Mouse (Mus musculus) layer of hippocampus, adult 8-10 months (tissue): Measurements from ENCODE around the gene Pdx1. TPM values are rescaled to one million over a fixed set of nuclear protein-coding genes. Genes with fewer than 3 reads are reported as not detected.

Source experiments
- DNase-seq, 2 experiments: peaks; one replicate each; pipeline ENCODE4 v3.0.0; 2022; ENCODE audit warnings: low spot score in 2 of 2
- total RNA-seq, 4 experiments: library from RNA; stranded (reverse); gene quantifications; 2 replicates each; pipeline ENCODE4 v1.2.4; 2022

Pdx1 gene
- total RNA-seq, 4 experiments from 2014 or later: not detected

DNA sequence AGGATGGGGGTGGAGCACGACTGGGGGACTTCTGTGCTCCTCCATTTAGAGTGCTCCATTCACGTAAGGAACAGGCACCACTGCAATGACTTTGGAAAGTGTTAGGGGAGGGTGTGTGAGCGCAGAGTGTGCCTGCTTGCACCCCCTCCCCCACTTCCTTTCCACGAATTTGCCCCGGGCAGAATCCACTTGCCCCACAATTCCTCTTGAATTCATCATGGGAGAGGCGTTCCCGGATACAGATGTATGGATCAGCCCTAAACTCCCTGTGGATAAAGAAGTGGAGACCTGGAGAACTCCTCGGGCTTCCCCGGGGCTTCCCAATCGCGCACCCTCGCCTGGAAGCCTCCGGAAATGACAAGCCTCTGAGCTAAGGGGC lies 7.8 kb downstream of the Pdx1 start:
- DNase-seq: no peak

GRCm38 (mm10) chr5:147284365-147284764 lies 14.6 kb downstream of the Pdx1 start:
- no peak for DNase-seq

DNA sequence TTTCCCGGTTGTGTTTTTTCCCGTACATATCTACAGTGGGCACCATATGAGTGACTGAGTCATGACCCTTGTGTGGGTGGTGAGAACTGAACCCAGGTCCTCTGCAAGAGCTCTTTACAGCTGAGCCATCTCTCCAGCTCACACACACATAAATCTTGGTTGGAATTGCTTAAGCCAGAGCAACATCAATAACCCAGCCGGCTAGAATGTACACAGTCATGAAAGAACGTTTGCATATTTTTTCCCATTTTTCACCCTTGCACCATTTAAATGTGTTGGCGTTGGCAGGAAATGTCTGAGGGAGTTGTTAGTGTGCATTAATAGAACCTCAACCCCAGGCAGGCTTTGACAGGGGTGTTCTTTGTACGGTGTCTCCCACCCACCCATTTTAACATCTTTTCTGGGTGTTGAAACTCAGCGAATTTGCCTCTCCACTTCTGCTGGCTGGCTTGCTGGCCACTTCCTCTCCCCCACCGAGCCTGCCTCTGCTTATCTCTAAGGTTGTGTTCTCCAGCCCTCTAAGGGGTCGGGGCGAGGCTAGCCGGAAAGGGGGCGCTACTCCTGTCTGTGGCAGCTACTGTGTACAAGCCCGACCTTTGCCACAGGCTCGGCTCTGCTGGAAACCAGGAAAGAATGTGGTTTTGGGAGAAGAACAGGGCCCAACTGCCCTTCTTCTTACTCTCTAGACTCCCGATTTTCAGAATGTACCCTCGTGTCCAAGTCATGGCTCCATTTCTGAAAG lies 22.2 kb downstream of the Pdx1 start:
- no peak for DNase-seq

GRCm38 (mm10) chr5:147292506-147293120 lies 22.9 kb downstream of the Pdx1 start:
- no peak for DNase-seq

- peak in 1 of 2 experiments; percentile 42 for DNase-seq
These were observed 23.6 kb downstream of the Pdx1 start for GRCm38 (mm10) chr5:147293127-147293910.

DNA sequence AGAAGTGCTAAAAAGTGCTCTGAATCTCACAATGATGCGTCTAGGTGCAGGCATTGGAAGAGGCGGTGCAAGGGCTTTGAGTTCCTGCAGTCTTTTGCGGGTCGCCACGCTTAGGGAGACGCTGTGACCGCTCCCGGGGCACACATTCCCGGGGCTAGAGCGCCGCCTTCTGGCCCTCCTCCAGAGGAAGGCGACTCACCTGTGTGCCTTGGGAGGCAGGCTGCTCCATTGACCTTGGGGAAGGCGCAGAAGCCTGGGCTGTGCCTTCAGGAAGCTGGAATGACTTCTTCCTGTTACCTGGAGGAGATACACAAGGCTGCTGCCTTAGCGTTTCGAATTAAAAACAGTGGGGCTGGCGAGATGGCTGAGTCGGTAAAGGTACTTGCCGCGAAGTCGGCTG lies 24.4 kb downstream of the Pdx1 start:
- DNase-seq: no peak

DNA sequence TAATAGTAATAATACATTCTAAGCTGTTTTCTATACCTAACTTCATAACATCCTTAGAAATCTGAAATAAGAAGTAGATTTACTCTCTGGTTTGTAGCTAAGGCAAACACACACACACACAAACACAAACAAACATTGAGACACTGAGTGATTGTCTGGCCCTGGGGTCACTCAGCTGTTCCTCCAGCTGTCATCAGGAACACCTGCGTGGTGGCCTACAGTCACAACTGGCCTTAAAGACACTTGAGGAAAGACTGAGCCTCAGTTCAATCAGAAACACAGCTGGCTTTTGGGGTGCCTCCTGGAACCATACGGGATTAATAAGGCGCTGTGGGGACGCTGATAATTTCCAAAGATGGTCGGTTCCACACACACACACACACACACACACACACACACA lies 27.5 kb downstream of the Pdx1 start:
- no peak for DNase-seq

GRCm38 (mm10) chr5:147299255-147300000 lies 29.7 kb downstream of the Pdx1 start:
- no peak for DNase-seq

DNA sequence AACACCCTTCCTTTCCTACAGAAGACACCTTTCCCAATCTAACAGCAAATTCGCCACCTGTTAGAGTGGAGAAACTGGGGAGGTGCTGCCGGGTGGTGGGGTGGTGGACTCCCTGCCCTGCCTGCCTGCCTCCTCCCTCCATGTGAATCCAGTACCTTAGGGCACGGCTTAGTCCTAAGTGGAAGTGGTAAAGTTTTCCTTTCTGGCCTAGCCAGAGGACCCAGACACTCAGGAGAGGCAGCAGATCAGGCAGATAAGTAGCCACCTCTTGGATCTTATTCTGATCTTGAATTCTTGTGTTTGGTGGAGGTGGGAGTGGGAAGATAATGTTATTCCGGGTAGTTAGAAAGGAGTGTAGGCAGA lies 30.2 kb downstream of the Pdx1 start:
- no peak for DNase-seq

DNA sequence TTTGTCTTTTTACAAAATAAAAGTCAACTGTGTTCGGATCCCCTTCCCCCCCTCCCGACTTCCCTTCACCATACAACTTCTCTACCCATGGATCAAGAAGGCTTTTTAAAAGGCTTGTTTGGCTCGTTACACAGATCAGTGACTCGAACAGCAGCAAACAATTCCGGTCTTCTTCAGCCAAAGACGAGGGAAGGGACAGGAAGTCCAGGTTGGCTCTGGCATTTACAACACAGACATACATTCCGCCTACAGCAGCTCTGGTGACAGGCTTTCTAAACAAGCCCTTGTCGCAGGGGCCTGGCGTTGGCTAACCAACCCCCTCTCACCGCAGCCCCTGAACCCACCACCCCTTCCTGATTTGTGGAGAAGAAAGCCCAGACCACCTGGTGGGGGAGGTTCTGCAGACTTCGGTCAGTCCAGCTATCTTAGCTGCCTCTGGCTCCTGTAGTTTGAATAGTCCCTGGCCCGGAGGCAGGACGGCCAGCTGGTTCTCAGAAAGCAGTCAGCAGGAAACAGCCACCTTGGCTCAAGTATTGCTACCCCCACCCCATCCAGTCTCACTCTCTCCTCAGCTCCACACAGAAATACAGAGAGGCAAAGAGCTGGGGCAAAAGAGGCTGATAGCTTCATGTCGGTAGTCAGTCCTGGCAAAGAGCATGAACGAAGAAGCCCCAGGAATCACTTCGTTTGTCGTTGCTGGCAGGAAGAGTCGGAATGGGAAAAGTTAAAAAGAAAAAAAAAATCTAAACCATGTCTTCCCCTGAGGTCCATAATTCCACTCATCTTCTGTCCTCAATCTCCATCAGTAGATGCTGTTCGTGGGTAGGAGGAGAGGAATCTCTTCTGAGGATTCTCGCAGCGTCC lies 31.4 kb downstream of the Pdx1 start:
- DNase-seq: no peak

DNA sequence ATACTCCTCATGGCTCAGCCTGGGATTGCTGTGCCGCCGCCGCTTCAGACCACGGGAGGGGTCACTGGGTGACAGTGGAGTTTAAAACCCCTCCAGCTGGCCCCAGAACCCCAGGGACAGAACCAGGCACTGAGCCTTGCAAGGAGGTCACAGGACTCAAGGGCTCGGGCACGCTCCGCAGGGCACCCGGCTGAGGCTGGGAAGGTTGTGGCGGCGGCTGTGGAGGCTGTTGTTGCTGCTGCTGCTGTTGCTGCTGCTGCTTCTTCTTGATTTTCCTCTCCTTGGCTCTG lies 32.0 kb downstream of the Pdx1 start:
- no peak for DNase-seq

DNA sequence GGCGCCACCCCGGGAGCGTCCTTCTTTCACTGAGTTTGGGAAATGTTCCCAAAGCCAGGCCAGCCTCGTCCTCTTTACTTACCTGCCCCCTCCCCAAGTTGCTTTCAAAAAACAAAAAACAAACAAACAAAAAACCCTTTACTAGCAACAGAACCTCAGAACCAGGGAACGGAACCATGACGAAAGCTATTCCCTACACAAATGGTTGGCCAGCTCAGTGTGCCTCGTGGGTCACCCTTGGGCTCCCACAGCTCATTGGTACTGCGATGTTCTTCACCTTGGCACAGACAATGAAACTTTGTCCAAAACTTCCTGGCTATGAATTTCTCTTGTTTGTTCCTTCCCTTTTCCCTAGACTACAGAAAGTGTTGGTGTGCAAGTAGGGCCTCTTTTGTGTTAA lies 32.4 kb downstream of the Pdx1 start:
- no peak for DNase-seq

DNA sequence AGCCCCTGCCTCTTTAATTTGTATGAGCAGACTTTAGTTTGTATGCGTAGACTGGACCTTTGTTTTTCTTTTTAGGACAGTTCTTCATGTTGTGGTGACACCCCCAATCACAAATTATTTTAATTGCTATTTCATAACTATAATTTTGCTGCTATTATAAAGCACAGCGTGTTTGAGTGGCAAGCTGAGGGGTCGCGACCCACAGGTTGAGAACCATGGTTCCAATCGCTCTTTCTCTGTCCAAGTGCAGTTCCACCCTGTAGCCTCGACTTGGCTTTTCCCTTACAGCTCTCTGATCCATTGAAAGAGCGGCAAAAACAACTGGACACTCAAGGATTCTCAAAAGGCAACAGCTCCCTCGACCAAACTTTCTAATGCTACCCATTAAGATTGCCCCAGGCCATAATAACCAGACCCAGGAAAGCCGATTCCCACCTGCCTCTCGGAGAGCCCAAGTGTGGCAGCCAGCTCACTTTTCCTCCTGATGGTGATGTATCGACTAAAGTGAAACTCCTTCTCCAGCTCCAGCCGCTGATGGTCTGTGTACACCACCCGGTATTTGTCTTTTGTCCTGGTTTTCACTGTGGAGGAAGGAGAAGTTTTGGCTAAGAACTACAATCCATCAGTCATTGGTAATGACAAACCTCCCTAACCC lies 33.1 kb downstream of the Pdx1 start:
- DNase-seq: no peak

GRCm38 (mm10) chr5:147304276-147305155 lies 34.8 kb downstream of the Pdx1 start:
- DNase-seq: no peak

DNA sequence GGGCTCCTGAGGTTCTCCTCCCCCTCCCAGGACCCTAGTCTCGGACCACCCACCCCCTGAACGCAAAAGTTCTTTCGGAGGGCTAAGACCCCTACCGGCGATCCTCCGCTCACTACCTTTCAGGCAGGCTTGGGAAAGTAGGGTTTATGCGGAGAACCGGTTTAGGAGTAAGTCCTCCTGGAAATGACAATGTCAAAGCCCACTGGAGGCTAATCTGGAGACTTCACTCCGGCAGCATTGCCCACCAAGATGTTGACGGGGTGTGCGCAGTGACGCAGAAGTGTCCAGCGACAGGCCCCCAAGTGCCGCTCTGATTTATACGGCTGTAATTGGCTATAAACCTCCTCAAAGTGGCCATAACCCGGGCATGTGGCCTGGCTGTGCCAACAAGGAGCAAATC lies 35.4 kb downstream of the Pdx1 start:
- no peak for DNase-seq

GRCm38 (mm10) chr5:147305856-147306637 lies 36.3 kb downstream of the Pdx1 start:
- DNase-seq: no peak

DNA sequence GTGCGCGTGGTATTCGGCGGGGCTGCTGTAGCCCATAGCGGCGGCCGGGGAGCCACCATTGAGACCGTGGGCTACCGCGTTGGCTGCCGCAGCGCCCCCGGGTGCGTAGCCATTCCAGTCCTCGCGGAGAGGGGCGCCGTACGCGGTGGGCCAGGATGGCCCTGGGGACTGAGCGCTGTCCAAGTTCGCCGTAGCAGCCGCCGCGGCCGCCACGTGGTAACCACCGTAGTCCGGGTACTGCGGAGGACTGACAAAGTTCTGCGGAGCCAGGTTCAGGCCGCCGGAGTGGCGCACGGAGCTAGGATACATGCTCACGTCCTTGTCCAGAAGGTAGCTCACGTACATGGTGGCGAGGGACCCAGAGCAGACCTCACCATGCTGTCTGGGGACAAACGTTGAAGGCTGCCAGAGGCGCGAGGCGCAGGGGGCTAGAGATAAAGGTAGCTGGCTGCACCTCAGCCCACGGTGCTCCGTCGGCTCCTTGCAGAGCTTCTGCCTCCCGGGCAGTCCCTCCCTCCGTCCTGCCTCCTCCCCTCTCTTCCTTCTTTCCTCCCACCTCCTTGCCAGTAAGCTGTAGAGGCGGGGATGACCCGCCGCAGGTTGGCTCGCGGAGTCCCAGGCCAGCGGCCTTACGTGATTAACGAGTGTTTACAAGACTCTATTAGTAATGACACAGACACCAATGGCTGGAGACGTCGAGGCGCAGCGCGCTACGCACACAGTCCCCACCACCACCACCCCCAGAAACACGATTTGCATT lies 37.1 kb downstream of the Pdx1 start, which contains the start of gene Cdx2:
Gene Cdx2, minus strand, starts transcription at position 633 of the 760 bp plus-strand sequence.
- DNase-seq: no peak

DNA sequence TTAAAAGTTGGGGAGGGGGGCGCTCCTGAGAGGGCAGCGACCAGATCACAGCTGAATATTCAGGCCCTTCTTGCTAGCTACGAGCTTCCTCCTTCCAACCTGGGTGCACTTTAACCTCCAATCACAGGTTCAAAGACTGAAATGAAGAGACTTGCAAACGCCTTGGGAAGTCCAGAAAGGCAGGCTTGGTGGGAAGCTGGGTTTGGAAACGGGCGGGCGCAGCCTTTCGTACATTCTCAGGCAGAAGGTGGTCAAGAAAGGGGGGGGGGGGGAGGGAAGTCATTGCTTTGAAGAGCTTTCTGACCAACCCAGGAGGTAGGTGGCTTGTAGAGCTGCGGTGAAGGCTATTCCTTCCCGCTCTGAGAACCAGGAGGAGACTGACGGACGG lies 37.6 kb downstream of the Pdx1 start:
- DNase-seq: no peak
